Mouse (Mus musculus) liver, embryonic 13.5 days (tissue): ENCODE data around the gene Cplx3. TPM values are rescaled to one million over a fixed set of nuclear protein-coding genes. Genes with fewer than 3 reads are reported as not detected.

Experiments used
- ATAC-seq: fragments of 200-750 bp; cut with Nextera tagmentation; 2 replicates; pipeline ENCODE4 v1.8.0; 2017; ENCODE audit warnings: low read depth, mild to moderate bottlenecking, moderate number of reproducible peaks, moderate library complexity
- DNase-seq: peaks from one replicate; pipeline ENCODE4 v3.0.0; 2022
- H3K27ac ChIP-seq: fragments of 300-500 bp; sonication (generic); 2 replicates; pipeline ENCODE4 v1.5.1; 2015; ENCODE audit warnings: moderate library complexity, mild to moderate bottlenecking, inconsistent platforms
- H3K27me3 ChIP-seq: fragments of 300-500 bp; sonication (generic); 2 replicates; pipeline ENCODE4 v1.6.1; 2015; ENCODE audit warnings: mild to moderate bottlenecking, inconsistent platforms
- H3K36me3 ChIP-seq: fragments of 300-500 bp; sonication (generic); 2 replicates; pipeline ENCODE4 v1.6.1; 2015; ENCODE audit warnings: mild to moderate bottlenecking, inconsistent platforms
- H3K4me1 ChIP-seq: fragments of 300-500 bp; sonication (generic); replicated peaks from 2 replicates; pipeline ENCODE4 v1.6.1; 2015; ENCODE audit warnings: inconsistent platforms
- H3K4me2 ChIP-seq: fragments of 300-500 bp; sonication (generic); 2 replicates; pipeline ENCODE4 v1.6.1; 2015; ENCODE audit warnings: inconsistent platforms, mild to moderate bottlenecking, moderate library complexity
- H3K4me3 ChIP-seq: fragments of 300-500 bp; sonication (generic); replicated peaks from 2 replicates; pipeline ENCODE4 v1.5.1; 2015; ENCODE audit warnings: mild to moderate bottlenecking, inconsistent platforms
- H3K9ac ChIP-seq: fragments of 300-500 bp; sonication (generic); 2 replicates; pipeline ENCODE4 v1.6.1; 2015; ENCODE audit warnings: mild to moderate bottlenecking, inconsistent platforms
- H3K9me3 ChIP-seq: fragments of 300-500 bp; sonication (generic); replicated peaks from 2 replicates; pipeline ENCODE4 v1.6.1; 2016; ENCODE audit warnings: inconsistent platforms
- WGBS: fragments of 180-500 bp; shearing (Covaris S2); methylation state at CpG from one replicate; pipeline ENCODE4 v1.1.7; 2015; ENCODE audit not compliant: insufficient replicate concordance; 5-methylcytosine and 5-hydroxymethylcytosine counted together
- polyA plus RNA-seq: library from polyadenylated mRNA; unstranded; fragments of >200 nt; fragmentation: Nextera tagmentation; extraction: Ambion mirVana; gene quantifications from 2 replicates; pipeline ENCODE4 v1.2.1, GENCODE M21; 2015

Gene Cplx3
- polyA plus RNA-seq, 1 experiment from 2014 or later = not detected

- no peaks in the 10 kb centered on the region for H3K27me3 ChIP-seq
- no peak overlapping the region for H3K4me3 ChIP-seq
- no peaks in the 10 kb centered on the region for H3K9me3 ChIP-seq
- H3K9ac ChIP-seq = no peak overlapping the region
- peaks cover 7% of the 10 kb centered on the region; the same call in 1 of the 2 replicates for H3K36me3 ChIP-seq
- WGBS = 68% methylated on average over 3 of the region's 3 CpGs
- H3K4me1 ChIP-seq = peaks cover 19% of the 10 kb centered on the region
- DNase-seq (no peak), ATAC-seq (no peak)
- H3K27ac ChIP-seq = no peak overlapping the region
- H3K4me2 ChIP-seq = no peak overlapping the region
These were observed 51.3 kb downstream of the Cplx3 start for GRCm38 (mm10) chr9:57554753-57555152.

- Histone ChIP-seq H3K9me3 (no peaks in the 10 kb centered on the region), H3K27me3 (no peaks in the 10 kb centered on the region), H3K9ac (no peak overlapping the region), H3K4me1 (peaks cover 24% of the 10 kb centered on the region), H3K36me3 (peaks cover 20% of the 10 kb centered on the region), H3K4me2 (peak overlapping the region; percentile 75; the same call in 1 of the 2 replicates), H3K27ac (no peak overlapping the region), H3K4me3 (0 out of 2 replicates have a peak overlapping the region, but pooled peaks have one; percentile 69)
- 73% methylated on average over 11 of the region's 11 CpGs for WGBS
- DNase-seq (no peak), ATAC-seq (no peak)
These were observed 53.0 kb downstream of the Cplx3 start for GRCm38 (mm10) chr9:57553119-57553518.

GRCm38 (mm10) chr9:57552139-57552887, 53.8 kb downstream of the Cplx3 start, which contains the start of gene Mpi:
Gene Mpi (minus strand): TSS chr9:57552763.
- DNase-seq = no peak
- Histone ChIP-seq H3K27me3 (no peaks in the 10 kb centered on the region), H3K27ac (no peak within 1 kb of the TSS), H3K9me3 (no peaks in the 10 kb centered on the region), H3K4me3 (peak within 1 kb of the TSS; percentile 69), H3K9ac (peak within 1 kb of the TSS; percentile 69), H3K36me3 (peaks cover 20% of the 10 kb centered on the region), H3K4me2 (peak within 1 kb of the TSS; percentile 75), H3K4me1 (peaks cover 32% of the 10 kb centered on the region)
- ATAC-seq = 0 out of 2 replicates have a peak, but pooled peaks have one; percentile 31
- under 1% methylated on average over 28 of the region's 28 CpGs for WGBS

GRCm38 (mm10) chr9:57550126-57550862, 55.8 kb downstream of the Cplx3 start:
- H3K27ac ChIP-seq = no peak overlapping the region
- WGBS = 70% methylated on average over 11 of the region's 11 CpGs
- no peaks in the 10 kb centered on the region for H3K27me3 ChIP-seq
- no peak overlapping the region for H3K9ac ChIP-seq
- ATAC-seq (no peak), DNase-seq (no peak)
- no peaks in the 10 kb centered on the region for H3K9me3 ChIP-seq
- peaks cover 41% of the 10 kb centered on the region for H3K4me1 ChIP-seq
- H3K36me3 ChIP-seq = peaks cover 30% of the 10 kb centered on the region
- no peak overlapping the region for H3K4me2 ChIP-seq
- no peak overlapping the region for H3K4me3 ChIP-seq

Other genes with a start within 250 kb of the Cplx3 start
- 10.4 and 11.3 TPM in 2 replicates for gene Ppcdc, start 166.2 kb downstream of the Cplx3 start, polyA plus RNA-seq
- gene Scamp5, start 138.2 kb downstream of the Cplx3 start, polyA plus RNA-seq = 7.2 and 8.2 TPM in 2 replicates
- 0.59 and 0.77 TPM in 2 replicates for gene Rpp25, start 102.3 kb downstream of the Cplx3 start, polyA plus RNA-seq
- 412 and 430 TPM in 2 replicates for gene Cox5a, start 85.0 kb downstream of the Cplx3 start, polyA plus RNA-seq
- gene Fam219b, start 68.8 kb downstream of the Cplx3 start, polyA plus RNA-seq = 7.6 and 8.2 TPM in 2 replicates
- gene Mpi, start 53.5 kb downstream of the Cplx3 start, polyA plus RNA-seq = 12.3 and 13.2 TPM in 2 replicates
- gene Scamp2, start 45.3 kb downstream of the Cplx3 start, polyA plus RNA-seq = 26.9 and 27.6 TPM in 2 replicates
- 3.6 and 3.7 TPM in 2 replicates for gene Ulk3, start 16.8 kb downstream of the Cplx3 start, polyA plus RNA-seq
- 0.06 TPM in 1 of 2 replicates, not detected in the other for gene Lman1l, start 14.5 kb upstream of the Cplx3 start, polyA plus RNA-seq
- 20.7 and 21.7 TPM in 2 replicates for gene Csk, start 47.4 kb upstream of the Cplx3 start, polyA plus RNA-seq
- 0.10 TPM in 1 of 2 replicates, not detected in the other for gene Cyp1a2, start 77.4 kb upstream of the Cplx3 start, polyA plus RNA-seq
- 0.17 and 0.22 TPM in 2 replicates for gene Cyp1a1, start 81.6 kb upstream of the Cplx3 start, polyA plus RNA-seq
- gene Edc3, start 102.3 kb upstream of the Cplx3 start, polyA plus RNA-seq = 16.7 and 18.4 TPM in 2 replicates
- 86.2 and 97.4 TPM in 2 replicates for gene Clk3, start 159.6 kb upstream of the Cplx3 start, polyA plus RNA-seq
- 9.7 and 11.7 TPM in 2 replicates for gene Arid3b, start 230.5 kb upstream of the Cplx3 start, polyA plus RNA-seq